Mouse (Mus musculus) Patski (cell line): ENCODE measurements around the gene Trim16. TPM values are rescaled to one million over a fixed set of nuclear protein-coding genes. Genes with fewer than 3 reads are reported as not detected.
A peak's percentile ranks its signal among the peaks of the same experiment; 100 is the strongest.

Experiments used
- ATAC-seq: fragments of 100-300 bp; one replicate; pipeline ENCODE4 v1.8.0; 2021
- CTCF ChIA-PET: fragments of 350-600 bp; sonication (Branson Sonifier 250); formaldehyde crosslinking; loops from one replicate; lab custom pipeline; 2022; ENCODE audit warnings: inconsistent platforms; lab: Charles Lee
- POLR2A ChIA-PET: fragments of 350-600 bp; sonication (Branson Sonifier 250); formaldehyde crosslinking; loops from one replicate; lab custom pipeline; 2022; ENCODE audit warnings: antibody characterized with exemption, inconsistent platforms; lab: Charles Lee
- DNase-seq: peaks from one replicate; pipeline ENCODE4 v3.0.0-alpha.2; 2011; ENCODE audit warnings: low read depth, low spot score
- H3K27me3 ChIP-seq: fragments of 371-371 bp; one replicate; pipeline ENCODE4 v1.5.1; 2021
- CTCF ChIP-seq: fragments of 100-300 bp; IDR thresholded peaks from one replicate; pipeline ENCODE4 v1.5.1; 2021
- in situ Hi-C: fragments of 300-500 bp; cut with MboI; formaldehyde crosslinking; loops from 3 replicates; pipeline ENCODE4 v1.11.1; 2018; ENCODE audit warnings: low pct_unique_long_range_greater_than_20kb, mixed read lengths
- polyA plus RNA-seq: library from polyadenylated mRNA; unstranded; gene quantifications from one replicate; pipeline ENCODE4 v1.2.3, GENCODE M21; 2021

The Trim16 gene
- polyA plus RNA-seq, 1 experiment from 2014 or later, result 2.8 TPM

DNA sequence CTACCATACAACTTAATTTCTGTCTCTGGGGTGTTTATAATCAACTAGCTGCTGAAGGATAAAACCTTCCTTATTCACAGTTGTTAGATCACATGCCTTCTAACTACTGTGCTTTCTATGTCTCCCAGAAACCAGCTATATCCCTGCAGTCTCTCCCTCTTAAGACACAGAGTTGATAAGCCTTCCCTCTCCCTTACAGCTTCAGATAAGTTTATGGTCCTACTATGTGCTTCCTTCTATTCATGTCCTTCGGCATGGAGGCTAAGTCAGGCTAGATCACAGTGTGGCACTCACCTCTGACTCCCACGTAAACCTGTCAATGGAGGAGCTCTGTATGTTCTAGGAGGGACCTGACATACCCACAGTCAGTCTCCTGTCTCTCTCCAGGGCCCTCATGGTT lies 10.4 kb downstream of the Trim16 start:
- H3K27me3 ChIP-seq, result no peaks in the 10 kb centered on the region
- no peak for ATAC-seq
- DNase-seq, result no peak
- in situ Hi-C loops, result no loop called here
- POLR2A ChIA-PET, result interaction anchor here (0.9 kb wide), 1 partner anchor 11 kb away, joined by 3 read pairs; the partner anchor contains the start of gene Trim16
- TF ChIP-seq CTCF, result no peak
- CTCF ChIA-PET, result interaction anchor here (1.4 kb wide), 1 partner anchor 74 kb away, joined by 4 read pairs; no protein-coding TSS in a partner anchor

GRCm38 (mm10) chr11:62831906-62832305 lies 11.9 kb downstream of the Trim16 start:
- no peak for TF ChIP-seq CTCF
- DNase-seq (no peak), ATAC-seq (no peak)
- CTCF ChIA-PET, result no interaction called here
- no peaks in the 10 kb centered on the region for H3K27me3 ChIP-seq
- in situ Hi-C loops, result no loop called here
- POLR2A ChIA-PET, result no interaction called here

DNA sequence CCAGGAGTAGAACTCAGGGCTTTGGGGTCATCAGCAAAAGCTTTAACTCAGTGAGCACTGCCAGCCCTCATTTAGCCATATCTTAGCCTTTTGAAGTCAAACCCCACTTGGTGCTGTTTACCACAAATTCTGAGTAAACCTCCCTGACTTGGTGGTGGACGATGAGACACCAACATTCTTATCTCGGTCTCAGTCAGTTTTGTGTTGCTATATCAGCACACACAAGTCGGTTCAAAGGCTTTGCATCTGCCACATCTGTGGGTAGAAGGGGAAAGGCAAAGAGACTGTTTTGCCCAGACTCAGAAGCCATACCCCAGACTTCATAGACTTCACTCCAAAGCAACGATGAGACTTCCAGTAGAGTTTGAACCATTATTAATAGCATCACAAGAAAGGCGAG lies 24.5 kb downstream of the Trim16 start:
- H3K27me3 ChIP-seq, result no peaks in the 10 kb centered on the region
- no peak for TF ChIP-seq CTCF
- POLR2A ChIA-PET, result no interaction called here
- ATAC-seq (no peak), DNase-seq (no peak)
- CTCF ChIA-PET, result no interaction called here
- in situ Hi-C loops, result no loop called here

- ChIA-PET CTCF (interaction anchor here (1.1 to 1.4 kb wide), 3 partner anchors 12 to 88 kb away, joined by 3 to 4 read pairs (median 4); no protein-coding TSS in a partner anchor), POLR2A (no interaction called here)
- in situ Hi-C loops, result no loop called here
- H3K27me3 ChIP-seq, result no peaks in the 10 kb centered on the region
- TF ChIP-seq CTCF, result no peak
- no peak for DNase-seq
- no peak for ATAC-seq
Measured at GRCm38 (mm10) chr11:62845730-62846129, 25.7 kb downstream of the Trim16 start.

- CTCF ChIA-PET, result interaction anchor here (1.1 to 1.4 kb wide), 2 partner anchors 87 to 89 kb away, joined by 3 to 4 read pairs; no protein-coding TSS in a partner anchor
- no peaks in the 10 kb centered on the region for H3K27me3 ChIP-seq
- in situ Hi-C loops, result no loop called here
- ATAC-seq, result no peak
- DNase-seq, result no peak
- POLR2A ChIA-PET, result no interaction called here
- no peak for TF ChIP-seq CTCF
Measured at GRCm38 (mm10) chr11:62846961-62847654, 27.1 kb downstream of the Trim16 start, which contains the start of gene Fbxw10. Fbxw10 (plus strand) TSS chr11:62847069.

- ChIA-PET CTCF (interaction anchor here (1.1 to 4.5 kb wide), 4 partner anchors 27 to 103 kb away, joined by 3 to 19 read pairs (median 6); partner anchors contain the start of gene Trim16), POLR2A (no interaction called here)
- H3K27me3 ChIP-seq, result no peaks in the 10 kb centered on the region
- DNase-seq, result no peak
- ATAC-seq, result no peak
- TF ChIP-seq CTCF, result no peak
- in situ Hi-C loops, result no loop called here
Measured at GRCm38 (mm10) chr11:62847655-62848191, 27.7 kb downstream of the Trim16 start.

GRCm38 (mm10) chr11:62848301-62848700 lies 28.3 kb downstream of the Trim16 start:
- no peaks in the 10 kb centered on the region for H3K27me3 ChIP-seq
- DNase-seq (no peak), ATAC-seq (no peak)
- ChIA-PET CTCF (interaction anchor here (1.1 to 4.5 kb wide), 4 partner anchors 28 to 104 kb away, joined by 3 to 19 read pairs (median 6); partner anchors contain the start of gene Trim16), POLR2A (no interaction called here)
- TF ChIP-seq CTCF, result no peak
- in situ Hi-C loops, result no loop called here

DNA sequence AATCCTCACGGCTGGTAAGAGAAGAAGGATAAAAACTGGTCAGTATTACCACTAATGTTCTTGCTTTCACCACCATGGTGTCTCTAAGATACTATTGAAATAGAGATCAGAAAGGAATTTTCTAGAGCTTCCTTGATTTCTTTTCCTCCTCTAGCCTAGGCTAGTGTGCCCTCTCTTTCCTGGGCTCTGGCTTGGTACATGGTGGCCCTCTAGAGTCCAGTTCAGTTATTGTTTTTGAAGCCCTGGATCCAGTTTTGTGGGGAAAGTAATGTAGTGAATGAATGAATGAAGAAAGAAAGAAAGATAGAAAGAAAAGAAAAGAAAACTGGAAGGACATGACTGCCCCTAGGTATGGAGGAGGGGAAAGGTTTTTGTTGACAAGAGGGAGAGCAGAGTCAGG lies 31.2 kb downstream of the Trim16 start:
- peak; percentile 80 for TF ChIP-seq CTCF
- POLR2A ChIA-PET, result interaction anchor here (1.5 kb wide), 1 partner anchor 93 kb away, joined by 3 read pairs; no protein-coding TSS in a partner anchor
- DNase-seq, result no peak
- no peaks in the 10 kb centered on the region for H3K27me3 ChIP-seq
- ATAC-seq, result no peak
- CTCF ChIA-PET, result interaction anchor here (0.7 to 4.5 kb wide), 9 partner anchors 9 to 105 kb away, joined by 3 to 19 read pairs (median 3); no protein-coding TSS in a partner anchor
- in situ Hi-C loops, result loop anchor here (5.0 kb wide), 1 partner anchor 94 kb away; no protein-coding TSS in a partner anchor

GRCm38 (mm10) chr11:62853334-62853733 lies 33.3 kb downstream of the Trim16 start:
- DNase-seq (no peak), ATAC-seq (no peak)
- peaks cover 12% of the 10 kb centered on the region for H3K27me3 ChIP-seq
- CTCF ChIA-PET, result interaction anchor here (1.2 to 1.5 kb wide), 3 partner anchors 41 to 97 kb away, joined by 3 to 4 read pairs (median 3); no protein-coding TSS in a partner anchor
- TF ChIP-seq CTCF, result no peak
- in situ Hi-C loops, result loop anchor here (5.0 kb wide), 1 partner anchor 96 kb away; no protein-coding TSS in a partner anchor
- POLR2A ChIA-PET, result no interaction called here

GRCm38 (mm10) chr11:62865562-62865961 lies 45.5 kb downstream of the Trim16 start:
- POLR2A ChIA-PET, result no interaction called here
- DNase-seq (no peak), ATAC-seq (no peak)
- in situ Hi-C loops, result no loop called here
- H3K27me3 ChIP-seq, result peaks cover 5% of the 10 kb centered on the region
- no peak for TF ChIP-seq CTCF
- CTCF ChIA-PET, result no interaction called here
